Mouse (Mus musculus): ENCODE results near the gene Tmem129.

DNA sequence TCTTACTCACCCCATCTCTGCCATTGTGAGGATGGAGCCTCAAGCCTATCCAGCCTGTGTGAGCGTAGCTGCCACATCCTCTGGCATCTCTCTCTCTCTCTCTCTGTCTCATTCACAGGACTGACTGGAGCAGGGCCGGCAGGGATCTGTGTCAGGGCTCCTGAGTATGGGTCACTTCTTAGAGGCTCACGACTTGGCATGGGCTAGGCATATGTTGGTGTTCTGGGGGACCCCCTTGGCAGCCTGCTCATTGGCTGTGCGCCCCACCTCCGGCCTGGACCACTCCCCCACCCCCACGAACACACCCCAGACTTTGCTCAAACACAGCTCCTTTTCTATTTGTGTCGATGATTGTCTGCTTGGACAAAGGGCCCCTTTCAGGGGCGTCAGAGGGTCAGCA, 45.8 kb upstream of the Tmem129 start:
- TF ChIP-seq EP300 (IDR thresholded peaks at IDR 0.05; ENCODE audit: low read depth) (no peak), CTCF (IDR thresholded peaks at IDR 0.05; ENCODE audit: low read depth) (no peak)
